ENCODE assay signal across 34 mouse cellular contexts in the genomic region with DNA sequence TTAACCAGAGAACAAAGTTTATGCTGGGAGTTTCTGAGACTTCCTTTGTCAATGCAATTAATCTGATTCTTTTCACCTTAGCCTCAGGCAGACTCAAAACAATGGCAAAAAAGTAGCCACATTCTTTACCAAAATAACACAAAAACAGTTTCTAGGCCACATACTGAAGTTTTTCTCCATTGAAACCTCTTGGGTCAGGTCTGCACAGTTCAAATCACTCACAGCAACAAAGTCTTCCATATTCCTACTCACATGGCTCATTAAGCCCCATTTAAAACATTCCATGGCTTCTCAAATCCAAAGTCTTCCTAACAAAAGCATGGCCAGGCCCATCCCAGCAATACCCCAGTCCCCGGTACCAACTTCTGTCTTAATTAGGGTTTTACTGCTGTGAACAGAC.
"Had no signal": no experiment of that assay in that cellular context is flagged by ENCODE, and none has a peak within 500 bp of the region (broad histone marks: within the 10 kb centered on the region; RNA-seq: fewer than 3 reads in every experiment).

No protein-coding gene starts in this region.

- ATAC-seq: hindbrain, embryonic 16.5 days; hindbrain, postnatal 0 days; inflammation-experienced regulatory T-cells, adult 6 months; intestine, embryonic 15.5 days; intestine, embryonic 16.5 days; intestine, postnatal 0 days had no signal

- H3K36me3 ChIP-seq: heart, embryonic 15.5 days; intestine, embryonic 15.5 days had no signal

- H3K4me2 ChIP-seq: heart, embryonic 12.5 days; heart, embryonic 13.5 days; heart, embryonic 15.5 days; hindbrain, embryonic 12.5 days; hindbrain, embryonic 13.5 days; hindbrain, embryonic 14.5 days; hindbrain, embryonic 15.5 days; intestine, embryonic 15.5 days; kidney, embryonic 15.5 days had no signal

- H3K4me3 ChIP-seq: heart, embryonic 10.5 days; heart, embryonic 12.5 days; heart, embryonic 13.5 days; heart, embryonic 15.5 days; hindbrain, embryonic 10.5 days; hindbrain, embryonic 12.5 days; hindbrain, embryonic 13.5 days; hindbrain, embryonic 15.5 days; intestine, embryonic 15.5 days; kidney, embryonic 15.5 days; layer of hippocampus, adult 2 months; left cerebral cortex, adult 2 months had no signal

- H3K4me1 ChIP-seq: heart, embryonic 10.5 days; heart, embryonic 12.5 days; heart, embryonic 13.5 days; heart, embryonic 15.5 days; hindbrain, embryonic 10.5 days; hindbrain, embryonic 12.5 days; hindbrain, embryonic 13.5 days; hindbrain, embryonic 15.5 days; intestine, embryonic 15.5 days; kidney, embryonic 15.5 days had no signal

- H3K9ac ChIP-seq: heart, embryonic 12.5 days; heart, embryonic 13.5 days; heart, embryonic 15.5 days; hindbrain, embryonic 12.5 days; hindbrain, embryonic 13.5 days; hindbrain, embryonic 14.5 days; hindbrain, embryonic 15.5 days; intestine, embryonic 15.5 days; kidney, embryonic 15.5 days had no signal

- H3K27me3 ChIP-seq: heart, embryonic 12.5 days; heart, embryonic 13.5 days; heart, embryonic 15.5 days; hindbrain, embryonic 12.5 days; hindbrain, embryonic 13.5 days; hindbrain, embryonic 15.5 days; intestine, embryonic 15.5 days; kidney, embryonic 15.5 days had no signal

- H3K27ac ChIP-seq: heart, embryonic 10.5 days; heart, embryonic 13.5 days; heart, embryonic 15.5 days; hindbrain, embryonic 10.5 days; hindbrain, embryonic 12.5 days; hindbrain, embryonic 13.5 days; hindbrain, embryonic 14.5 days; hindbrain, embryonic 15.5 days; hindbrain, postnatal 0 days; intestine, embryonic 15.5 days; kidney, embryonic 15.5 days; kidney, postnatal 0 days; layer of hippocampus, adult 2 months; left cerebral cortex, adult 2 months had no signal

- H3K9me3 ChIP-seq: heart, embryonic 10.5 days; heart, embryonic 12.5 days; heart, embryonic 13.5 days; heart, embryonic 15.5 days; hindbrain, embryonic 10.5 days; hindbrain, embryonic 12.5 days; hindbrain, embryonic 13.5 days; hindbrain, embryonic 15.5 days; intestine, embryonic 15.5 days; kidney, embryonic 15.5 days had no signal

- DNase-seq: heart, postnatal 10 days; heart, postnatal 36 days; heart, postnatal 4 days; kidney, adult 11 months; kidney, adult 18-20 months; kidney, adult 2 months; kidney, adult 8-10 months; kidney, adult 9 months; kidney, postnatal 10 days; kidney, postnatal 14 days; kidney, postnatal 25 days; kidney, postnatal 36 days; kidney, postnatal 4 days; layer of hippocampus, adult 9-11 months; layer of hippocampus, postnatal 36 days had no signal
